Mouse (Mus musculus) liver, adult 2 months (tissue): ENCODE measurements around the gene Cyb5rl. TPM values are rescaled to one million over a fixed set of nuclear protein-coding genes. Genes with fewer than 3 reads are reported as not detected.

ENCODE experiments used
- DNase-seq: peaks from one replicate; pipeline ENCODE4 v3.0.0-alpha.2; 2011; ENCODE audit warnings: low read depth, low spot score; ENCODE audit errors: extremely low read depth
- H3K27ac ChIP-seq: fragments of 200-500 bp; replicated peaks from 2 replicates; pipeline ENCODE4 v1.5.1; 2012; ENCODE audit warnings: low read depth, mild to moderate bottlenecking, control low read depth, inconsistent platforms, low read length; ENCODE audit not compliant: insufficient read depth
- H3K27me3 ChIP-seq: fragments of 200-500 bp; 2 replicates; pipeline ENCODE4 v1.6.1; 2012; ENCODE audit warnings: mild to moderate bottlenecking, moderate library complexity, low read length, inconsistent platforms; ENCODE audit not compliant: control insufficient read depth, insufficient read depth
- H3K36me3 ChIP-seq: fragments of 200-500 bp; 2 replicates; pipeline ENCODE4 v1.6.1; 2012; ENCODE audit warnings: low read length, inconsistent platforms; ENCODE audit not compliant: control insufficient read depth, insufficient read depth
- H3K4me1 ChIP-seq: fragments of 200-500 bp; 2 replicates; pipeline ENCODE4 v1.6.1; 2011; ENCODE audit warnings: low read length; ENCODE audit not compliant: control insufficient read depth, insufficient read depth
- H3K4me3 ChIP-seq: fragments of 200-500 bp; 2 replicates; pipeline ENCODE4 v1.5.1; 2011; ENCODE audit warnings: low read depth, mild to moderate bottlenecking, control low read depth, low read length, moderate library complexity; ENCODE audit not compliant: insufficient read depth
- H3K79me2 ChIP-seq: fragments of 200-500 bp; 2 replicates; pipeline ENCODE4 v1.6.1; 2012; ENCODE audit warnings: inconsistent platforms, mild to moderate bottlenecking, low read length, moderate library complexity; ENCODE audit not compliant: control insufficient read depth, insufficient read depth
- H3K9ac ChIP-seq: fragments of 200-500 bp; 2 replicates; pipeline ENCODE4 v1.6.1; 2012; ENCODE audit warnings: low read depth, mild to moderate bottlenecking, control low read depth, inconsistent platforms, low read length
- CTCF ChIP-seq: fragments of 200-500 bp; IDR thresholded peaks from 2 replicates; pipeline ENCODE4 v1.5.1; 2011; ENCODE audit warnings: low read depth, low read length, control low read depth
- POLR2A ChIP-seq: fragments of 200-500 bp; IDR thresholded peaks from 2 replicates; pipeline ENCODE4 v1.6.1; 2011; ENCODE audit warnings: low read length, control low read depth; ENCODE audit not compliant: insufficient read depth; ENCODE audit errors: extremely low read depth
- WGBS: fragments of 180-500 bp; shearing (Covaris S2); methylation state at CpG from one replicate; pipeline ENCODE4 v1.1.7; 2018; 5-methylcytosine and 5-hydroxymethylcytosine counted together
- polyA plus RNA-seq: library from polyadenylated mRNA; depleted of rRNA; stranded (reverse); fragments of >200 nt; gene quantifications from 2 replicates; pipeline ENCODE4 v1.2.3, GENCODE M21; 2012; rRNA removed
- total RNA-seq: library from RNA; depleted of rRNA; stranded (reverse); fragments of >200 nt; gene quantifications from 2 replicates; pipeline ENCODE4 v1.2.3, GENCODE M21; 2014; rRNA removed

The Cyb5rl gene
- total RNA-seq (9.3 and 9.8 TPM in 2 replicates), polyA plus RNA-seq (10.7 and 11.0 TPM in 2 replicates)

DNA sequence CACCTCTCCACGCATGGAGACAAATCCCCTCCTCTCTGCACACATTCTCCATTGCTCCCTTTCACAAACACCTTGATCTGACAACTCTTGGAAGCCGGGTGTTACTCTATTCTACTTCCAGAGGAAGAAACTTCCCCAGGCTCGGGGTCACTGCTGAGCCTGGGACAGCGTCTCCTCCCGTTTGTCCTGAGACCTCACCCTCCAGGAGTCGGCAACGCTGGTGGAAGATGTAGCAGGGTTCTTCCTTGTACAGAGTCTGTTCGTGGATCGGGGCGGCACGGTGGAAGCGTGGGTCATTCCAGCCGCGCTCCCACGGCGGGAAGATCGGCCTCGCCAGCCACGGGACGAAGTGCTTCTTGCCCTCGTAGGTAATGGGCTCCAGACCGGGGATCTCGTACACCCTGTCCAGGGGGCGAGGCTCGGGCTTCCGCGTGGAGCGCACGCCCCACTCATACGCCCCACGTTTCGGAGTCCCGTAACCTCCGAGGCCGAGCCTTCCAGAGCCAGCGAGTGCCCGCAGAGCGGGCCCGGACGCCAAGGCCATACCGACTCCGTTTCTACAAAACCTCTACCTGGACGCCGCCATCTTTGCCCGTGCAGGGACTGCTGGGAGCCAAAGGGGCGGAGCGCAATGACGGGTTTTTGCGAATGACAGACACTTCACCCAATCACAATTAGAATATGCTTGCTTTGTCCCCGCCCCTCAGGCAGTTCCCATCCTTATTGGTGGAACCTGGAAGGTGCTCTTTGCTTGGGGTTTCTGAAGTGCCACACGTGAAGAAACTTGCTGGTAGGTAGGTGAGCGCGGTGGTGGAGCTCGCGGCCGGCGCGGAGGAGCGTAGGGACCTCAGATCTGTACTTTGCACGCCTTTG, at the start of gene Cyb5rl, which contains the start of gene Mrpl37:
Gene Cyb5rl, plus strand, starts transcription at position 737 of the 873 bp plus-strand sequence.
Gene Mrpl37, minus strand, starts transcription at position 617 of the 873 bp plus-strand sequence.
- H3K27me3 ChIP-seq, result no peaks in the 10 kb centered on the region
- peaks cover 5% of the 10 kb centered on the region; the same call in 1 of the 2 replicates for H3K79me2 ChIP-seq
- H3K9ac ChIP-seq, result peak within 1 kb of the TSS; percentile 86
- H3K4me3 ChIP-seq, result peak within 1 kb of the TSS; percentile 79
- under 1% methylated on average over 60 of the region's 60 CpGs for WGBS
- DNase-seq, result peak; percentile 94
- peaks cover 6% of the 10 kb centered on the region for H3K36me3 ChIP-seq
- TF ChIP-seq CTCF (0 out of 2 replicates have a peak, but pooled peaks have one; percentile 7), POLR2A (peak; percentile 95)
- H3K4me1 ChIP-seq, result peaks cover 5% of the 10 kb centered on the region; the same call in 1 of the 2 replicates
- peak within 1 kb of the TSS; percentile 71 for H3K27ac ChIP-seq

DNA sequence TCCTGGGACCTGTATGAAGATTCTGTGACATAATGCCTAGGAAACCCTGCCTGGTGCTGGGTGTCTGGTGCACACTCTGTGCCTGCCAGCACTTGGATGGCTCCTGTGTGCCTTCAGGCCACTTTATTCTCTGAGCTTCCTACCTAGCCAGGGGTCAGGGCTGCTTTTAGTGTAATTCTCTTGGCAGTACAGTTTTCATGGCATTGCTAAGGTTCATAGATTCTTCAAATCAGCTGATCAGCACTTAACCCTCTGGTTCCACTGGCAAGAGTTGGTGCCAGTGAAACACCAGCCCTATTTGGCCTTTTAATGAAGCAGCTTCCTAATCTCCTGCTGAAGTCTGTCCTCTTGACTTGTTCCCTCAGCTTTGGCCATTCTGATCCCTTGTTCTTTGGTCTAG, 49.5 kb upstream of the Cyb5rl start:
- Histone ChIP-seq H3K4me3 (no peak overlapping the region), H3K9ac (no peak overlapping the region), H3K4me1 (peaks cover 78% of the 10 kb centered on the region), H3K27ac (no peak overlapping the region; the same call in 1 of the 2 replicates), H3K79me2 (peaks cover 39% of the 10 kb centered on the region; the same call in 1 of the 2 replicates), H3K36me3 (no peaks in the 10 kb centered on the region), H3K27me3 (no peaks in the 10 kb centered on the region)
- TF ChIP-seq POLR2A, result no peak
- no peak for TF ChIP-seq CTCF
- peak; percentile 75 for DNase-seq

DNA sequence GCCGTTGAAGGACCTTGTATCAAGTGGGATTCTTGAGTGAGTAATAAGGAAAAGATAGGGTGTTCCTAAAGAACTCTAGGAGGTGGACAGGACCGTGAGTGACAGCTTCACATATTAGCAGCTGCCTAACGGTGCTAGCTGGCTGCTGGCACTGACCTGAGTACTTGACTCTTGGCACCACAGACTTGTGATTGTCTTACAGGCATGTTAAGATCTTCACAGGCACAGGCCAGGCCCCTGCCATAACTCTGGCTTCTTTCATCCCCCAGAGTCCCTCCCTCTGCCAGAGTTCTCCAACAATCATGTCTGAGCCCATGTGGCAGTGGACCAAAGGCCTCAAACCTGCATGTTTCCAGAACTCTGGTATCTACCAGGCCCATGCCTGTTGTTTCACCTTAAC, 48.3 kb upstream of the Cyb5rl start:
- Histone ChIP-seq H3K27ac (peak overlapping the region; percentile 62), H3K79me2 (peaks cover 47% of the 10 kb centered on the region; the same call in 1 of the 2 replicates), H3K9ac (no peak overlapping the region; the same call in 1 of the 2 replicates), H3K27me3 (no peaks in the 10 kb centered on the region), H3K36me3 (no peaks in the 10 kb centered on the region), H3K4me3 (no peak overlapping the region), H3K4me1 (peaks cover 68% of the 10 kb centered on the region)
- TF ChIP-seq POLR2A (no peak), CTCF (no peak)
- DNase-seq, result no peak
- WGBS, result 77% methylated on average over 3 of the region's 3 CpGs

DNA sequence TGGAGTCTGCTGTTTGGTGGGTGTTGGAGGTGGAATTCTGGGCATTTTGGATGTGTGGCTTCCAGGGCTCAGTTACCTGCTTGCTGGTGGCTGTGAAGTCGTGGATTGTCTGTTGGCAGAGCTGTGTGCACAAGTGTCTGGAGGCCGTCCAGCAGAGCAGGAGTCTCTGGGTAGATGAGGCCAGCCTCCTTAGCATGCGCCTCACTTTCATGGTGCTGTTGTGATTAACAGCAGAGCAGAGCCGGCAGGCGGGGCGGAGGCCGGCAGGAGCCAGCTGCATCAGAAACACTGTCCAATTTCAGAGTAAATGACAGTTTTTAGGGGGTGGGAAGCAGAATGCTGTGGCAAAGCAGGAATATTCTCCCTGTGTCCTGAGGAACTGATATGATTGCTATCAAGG, 47.8 kb upstream of the Cyb5rl start:
- no peak for DNase-seq
- TF ChIP-seq POLR2A (no peak), CTCF (no peak)

DNA sequence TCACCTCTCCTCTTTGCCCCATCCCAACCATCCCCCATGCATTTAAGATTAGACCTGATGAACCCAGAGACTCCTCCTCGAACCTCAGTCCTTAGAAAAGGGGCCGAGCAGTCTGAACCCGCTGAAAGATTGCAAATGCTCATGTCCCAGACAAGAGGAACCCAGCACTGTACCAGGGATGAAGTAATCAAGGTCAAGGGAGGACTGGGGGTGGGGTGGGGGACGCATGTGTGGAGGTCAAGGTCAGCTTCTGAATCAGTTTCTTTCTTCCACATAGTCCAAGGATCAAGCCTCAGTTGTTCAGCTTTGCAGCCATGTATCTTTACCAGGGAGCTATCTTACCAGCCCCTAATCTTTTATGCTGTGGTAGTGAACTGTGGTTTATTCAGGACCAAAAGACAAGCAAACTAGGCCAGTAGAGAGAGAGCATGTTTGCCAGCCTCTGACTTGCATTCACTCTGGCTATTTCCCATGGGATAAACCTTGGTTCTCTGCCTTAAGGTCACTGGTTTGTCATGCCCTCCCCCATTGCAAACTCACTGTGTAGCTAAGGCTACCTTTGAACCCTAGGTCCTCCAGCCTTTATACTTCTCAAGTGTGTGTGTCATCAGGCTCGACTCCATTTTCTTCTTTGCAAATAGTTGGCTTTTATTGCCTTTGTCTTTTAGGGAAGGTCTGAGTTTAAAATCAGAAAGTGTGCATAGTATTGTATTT, 46.3 kb upstream of the Cyb5rl start:
- no peak for TF ChIP-seq CTCF
- TF ChIP-seq POLR2A, result no peak
- H3K36me3 ChIP-seq, result no peaks in the 10 kb centered on the region
- H3K79me2 ChIP-seq, result peaks cover 43% of the 10 kb centered on the region
- H3K9ac ChIP-seq, result no peak overlapping the region
- H3K27ac ChIP-seq, result peak overlapping the region; percentile 62
- peaks cover 56% of the 10 kb centered on the region for H3K4me1 ChIP-seq
- H3K27me3 ChIP-seq, result no peaks in the 10 kb centered on the region
- 14% methylated on average over 5 of the region's 5 CpGs for WGBS
- H3K4me3 ChIP-seq, result no peak overlapping the region
- peak; percentile 90 for DNase-seq

More for the DNA sequence above, 47.8 kb upstream of the Cyb5rl start:
- Histone ChIP-seq H3K27me3 (no peaks in the 10 kb centered on the region), H3K4me3 (no peak overlapping the region), H3K27ac (peak overlapping the region; percentile 62), H3K9ac (no peak overlapping the region), H3K4me1 (peaks cover 63% of the 10 kb centered on the region), H3K36me3 (no peaks in the 10 kb centered on the region), H3K79me2 (peaks cover 46% of the 10 kb centered on the region; the same call in 1 of the 2 replicates)
- 47% methylated on average over 7 of the region's 7 CpGs for WGBS
